Mouse (Mus musculus) myocyte (in vitro differentiated cells): ENCODE measurements at regions not wholly inside any gene's neighbourhood (a gene's known extent, or its start where the extent isn't known, plus 50 kb on each side); places are given as distances from the start of the nearest gene placed in this dataset.

Experiments used
- H3K27me3 ChIP-seq: one replicate; pipeline ENCODE4 v1.6.1; 2011; ENCODE audit not compliant: control insufficient read depth, insufficient read depth, insufficient read length
- H3K36me3 ChIP-seq: one replicate; pipeline ENCODE4 v1.6.1; 2011; ENCODE audit not compliant: control insufficient read depth, insufficient read depth
- H3K4me2 ChIP-seq: one replicate; pipeline ENCODE4 v1.6.1; 2011; ENCODE audit warnings: low read depth, control low read depth
- H3K4me3 ChIP-seq: one replicate; pipeline ENCODE4 v1.5.1; 2011; ENCODE audit warnings: mild to moderate bottlenecking, control low read depth, moderate library complexity
- H3K79me2 ChIP-seq: one replicate; pipeline ENCODE4 v1.6.1; 2011; ENCODE audit not compliant: control insufficient read depth, insufficient read depth
- H3ac ChIP-seq: one replicate; pipeline ENCODE4 v1.6.1; 2011; ENCODE audit not compliant: control insufficient read depth, insufficient read length
- CEBPB ChIP-seq: IDR thresholded peaks from 2 replicates; pipeline ENCODE4 v1.6.1; 2011; ENCODE audit warnings: mild to moderate bottlenecking, moderate library complexity; ENCODE audit not compliant: poor library complexity, insufficient read depth, severe bottlenecking
- E2F4 ChIP-seq: IDR thresholded peaks from one replicate; pipeline ENCODE4 v1.6.1; 2011; ENCODE audit warnings: mild to moderate bottlenecking, control low read depth, moderate library complexity; ENCODE audit not compliant: insufficient read depth
- MAX ChIP-seq: IDR thresholded peaks from one replicate; pipeline ENCODE4 v1.6.1; 2011; ENCODE audit warnings: low read depth, mild to moderate bottlenecking, control low read depth
- MYOD1 ChIP-seq, 3 experiments: IDR thresholded peaks; one replicate each; pipeline ENCODE4 v1.6.1; 2011; ENCODE audit warnings: control low read depth in 2 of 3, low read depth in 2 of 3, mild to moderate bottlenecking in 2 of 3, moderate library complexity in 1 of 3; ENCODE audit not compliant: insufficient read length in 2 of 3, control insufficient read depth in 1 of 3
- MYOG ChIP-seq, 3 experiments: IDR thresholded peaks; one replicate each; pipeline ENCODE4 v1.6.1; 2011; ENCODE audit warnings: control low read depth in 2 of 3, low read depth in 2 of 3, mild to moderate bottlenecking in 2 of 3; ENCODE audit not compliant: insufficient read length in 2 of 3, control insufficient read depth in 1 of 3, insufficient read depth in 1 of 3
- POLR2A ChIP-seq: IDR thresholded peaks from one replicate; pipeline ENCODE4 v1.6.1; 2011; ENCODE audit warnings: low read depth, mild to moderate bottlenecking, control low read depth, moderate library complexity; ENCODE audit not compliant: insufficient read length
- POLR2AphosphoS2 ChIP-seq: IDR thresholded peaks from one replicate; pipeline ENCODE4 v1.6.1; 2011; ENCODE audit warnings: low read depth, control low read depth; ENCODE audit not compliant: insufficient read length
- REST ChIP-seq: IDR thresholded peaks from one replicate; pipeline ENCODE4 v1.6.1; 2011; ENCODE audit warnings: mild to moderate bottlenecking, control low read depth, moderate library complexity; ENCODE audit not compliant: insufficient read depth, insufficient read length
- SRF ChIP-seq: IDR thresholded peaks from one replicate; pipeline ENCODE4 v1.6.1; 2011; ENCODE audit warnings: low read depth; ENCODE audit not compliant: control insufficient read depth, insufficient read length
- TCF12 ChIP-seq: IDR thresholded peaks from one replicate; pipeline ENCODE4 v1.6.1; 2011; ENCODE audit warnings: mild to moderate bottlenecking, control low read depth; ENCODE audit not compliant: poor library complexity, insufficient read depth, severe bottlenecking
- TCF3 ChIP-seq: IDR thresholded peaks from one replicate; pipeline ENCODE4 v1.6.1; 2011; ENCODE audit warnings: low read depth, control low read depth; ENCODE audit not compliant: insufficient read length
- USF1 ChIP-seq: IDR thresholded peaks from one replicate; pipeline ENCODE4 v1.6.1; 2011; ENCODE audit warnings: low read depth, mild to moderate bottlenecking, control low read depth, moderate library complexity

DNA sequence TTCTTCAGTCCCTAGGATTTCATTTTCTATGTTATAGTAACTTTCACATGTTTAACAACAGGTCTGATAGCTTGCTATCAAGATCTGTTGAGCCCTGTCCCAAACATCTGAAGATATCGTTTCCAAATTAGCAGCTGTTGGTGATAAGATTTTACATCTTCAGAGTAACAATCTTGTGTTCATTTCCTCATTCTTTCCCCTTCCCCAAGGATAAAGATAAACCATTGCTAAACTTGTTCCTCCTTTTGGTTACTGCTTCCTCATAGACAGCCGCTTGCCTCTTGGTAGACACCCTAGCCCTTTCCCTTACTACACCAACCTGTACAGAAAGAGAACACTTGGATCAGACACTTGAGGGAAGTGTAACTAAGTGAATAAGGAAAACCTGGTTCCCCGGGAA is 58.6 kb downstream of the Kcnrg start:
- peaks cover 2% of the 10 kb centered on the region for H3K79me2 ChIP-seq
- H3K4me2 ChIP-seq, result no peak overlapping the region
- TF ChIP-seq POLR2AphosphoS2 (no peak), POLR2A (no peak), CEBPB (no peak)
- H3ac ChIP-seq, result no peak overlapping the region
- H3K4me3 ChIP-seq, result no peak overlapping the region
- no peaks in the 10 kb centered on the region for H3K27me3 ChIP-seq
- H3K36me3 ChIP-seq, result no peaks in the 10 kb centered on the region

- H3ac ChIP-seq, result no peak overlapping the region
- TF ChIP-seq REST (no peak), CEBPB (no peak), TCF3 (no peak), SRF (no peak), TCF12 (no peak), E2F4 (no peak), MAX (no peak), USF1 (no peak), POLR2A (no peak), POLR2AphosphoS2 (no peak), MYOG (IDR thresholded peaks at IDR 0.05; ENCODE audit: control insufficient read depth in 1 of 3, insufficient read depth in 1 of 3, insufficient read length in 2 of 3, low read depth in 2 of 3) (no peak), MYOD1 (IDR thresholded peaks at IDR 0.05; ENCODE audit: control insufficient read depth in 1 of 3, insufficient read length in 2 of 3, low read depth in 2 of 3) (no peak)
- no peak overlapping the region for H3K4me3 ChIP-seq
- no peaks in the 10 kb centered on the region for H3K27me3 ChIP-seq
- H3K4me2 ChIP-seq, result no peak overlapping the region
- peaks cover 4% of the 10 kb centered on the region for H3K36me3 ChIP-seq
- H3K79me2 ChIP-seq, result peaks cover 57% of the 10 kb centered on the region
Measured at GRCm38 (mm10) chr14:61673184-61673583, 65.9 kb downstream of the Kcnrg start.

DNA sequence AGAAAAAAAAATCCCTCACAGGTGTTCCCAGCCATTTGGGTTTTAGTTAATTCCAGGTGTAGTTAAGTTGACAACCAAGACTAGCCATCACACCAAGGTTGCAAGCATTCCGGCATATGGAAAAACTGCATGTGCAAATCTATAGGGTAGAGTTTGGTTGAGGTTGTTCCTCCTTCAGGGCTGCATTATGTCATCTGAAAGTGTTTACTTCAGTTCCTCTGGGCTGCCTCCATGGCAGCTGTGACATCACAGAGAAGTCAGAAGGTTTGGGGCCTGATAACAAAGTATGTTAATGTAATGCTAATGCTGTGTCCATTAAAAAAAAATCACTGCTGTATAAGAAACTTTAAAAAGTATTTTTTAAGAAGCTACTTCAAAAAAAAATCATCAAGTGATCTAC is 70.8 kb downstream of the Kcnrg start:
- H3K4me2 ChIP-seq, result no peak overlapping the region
- no peak overlapping the region for H3K4me3 ChIP-seq
- H3ac ChIP-seq, result no peak overlapping the region
- TF ChIP-seq E2F4, result no peak
- no peak for TF ChIP-seq MAX
- TF ChIP-seq TCF12, result no peak
- TF ChIP-seq POLR2A, result no peak
- TF ChIP-seq CEBPB, result no peak
- TF ChIP-seq TCF3, result no peak
- no peak for TF ChIP-seq REST
- no peak for TF ChIP-seq USF1
- TF ChIP-seq POLR2AphosphoS2, result no peak
- TF ChIP-seq SRF, result no peak
- H3K79me2 ChIP-seq, result peaks cover 69% of the 10 kb centered on the region
- no peaks in the 10 kb centered on the region for H3K27me3 ChIP-seq
- H3K36me3 ChIP-seq, result peaks cover 4% of the 10 kb centered on the region

DNA sequence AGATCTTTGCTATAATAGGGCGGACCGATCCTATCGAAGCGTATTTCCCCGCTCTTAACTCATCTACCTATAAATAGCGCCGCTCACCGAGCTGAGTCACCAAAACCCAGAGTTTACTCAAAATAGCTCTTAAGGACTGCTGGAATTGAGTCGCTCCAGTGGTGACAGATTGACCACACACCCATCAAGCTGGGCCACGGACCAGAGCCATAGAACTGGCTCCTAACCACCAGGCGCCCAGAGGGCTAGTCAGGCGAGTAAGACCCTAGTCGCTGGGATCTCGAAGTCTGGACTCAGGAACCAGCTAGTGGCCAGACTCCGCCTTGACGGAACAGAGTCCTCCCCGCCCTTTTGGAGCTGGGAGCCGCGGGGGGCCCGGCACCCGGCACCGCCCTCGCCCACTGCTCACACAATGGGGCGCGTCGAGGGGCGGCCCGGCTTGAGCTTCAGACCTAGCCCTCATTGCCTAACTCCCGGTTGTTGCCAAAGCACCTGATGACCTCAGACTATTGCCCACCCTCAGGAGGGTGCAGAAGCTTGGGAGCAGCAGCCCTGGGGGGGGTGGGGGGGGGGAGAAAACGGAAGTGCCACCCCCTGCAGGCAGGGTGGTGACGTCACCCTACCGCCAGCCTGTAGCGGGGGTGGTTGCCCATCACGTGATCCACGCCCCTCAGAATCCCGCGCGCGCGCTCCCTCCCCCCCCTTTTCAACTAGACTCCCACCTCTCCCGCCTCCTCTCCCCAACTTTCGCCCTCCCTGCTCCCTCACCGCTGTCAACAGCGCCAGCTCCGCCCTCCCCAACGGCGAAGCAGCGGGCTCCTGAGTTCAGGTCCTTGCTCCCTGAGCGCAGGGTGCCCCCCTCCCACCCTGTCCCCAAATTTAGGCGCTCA is 73.8 kb downstream of the Kcnrg start:
- Histone ChIP-seq H3K27me3 (no peaks in the 10 kb centered on the region), H3K4me2 (peak overlapping the region; percentile 87), H3ac (peak overlapping the region; percentile 58), H3K79me2 (peaks cover 43% of the 10 kb centered on the region), H3K36me3 (no peaks in the 10 kb centered on the region), H3K4me3 (peak overlapping the region; percentile 74)
- TF ChIP-seq SRF (no peak), MAX (no peak), REST (no peak), TCF12 (no peak), USF1 (peak; percentile 87), MYOG (IDR thresholded peaks at IDR 0.05; ENCODE audit: control insufficient read depth in 1 of 3, insufficient read depth in 1 of 3, insufficient read length in 2 of 3, low read depth in 2 of 3) (peak in 1 of 3 experiments; percentile 4), CEBPB (peak; percentile 62; the same call in 1 of the 2 replicates), POLR2A (peak; percentile 61), MYOD1 (IDR thresholded peaks at IDR 0.05; ENCODE audit: control insufficient read depth in 1 of 3, insufficient read length in 2 of 3, low read depth in 2 of 3) (no peak), E2F4 (peak; percentile 74), POLR2AphosphoS2 (no peak)
